Mouse (Mus musculus) MEL (cell line): ENCODE measurements at regions not wholly inside any gene's neighbourhood (a gene's known extent, or its start where the extent isn't known, plus 50 kb on each side); places are given as distances from the start of the nearest gene placed in this dataset.

Experiments used
- DNase-seq: peaks from one replicate; pipeline ENCODE4 v3.0.0; 2011; ENCODE audit warnings: low read depth, low spot score
- H3K27ac ChIP-seq: 2 replicates; pipeline ENCODE4 v1.5.1; 2012; ENCODE audit warnings: low read depth, mild to moderate bottlenecking, control low read depth, low read length, moderate library complexity; ENCODE audit not compliant: control insufficient read depth
- H3K27me3 ChIP-seq, 2 experiments: fragments of 150-350 bp in 1 of 2; sonication (generic) in 1 of 2; 2 replicates each; pipeline ENCODE4 v1.6.1; 2012; ENCODE audit warnings: low read length in 2 of 2, mild to moderate bottlenecking in 2 of 2, improper control_type of control experiment in 1 of 2, moderate library complexity in 1 of 2; ENCODE audit not compliant: insufficient read depth in 2 of 2, control insufficient read depth in 1 of 2
- H3K36me3 ChIP-seq, 2 experiments: 2 replicates each; pipeline ENCODE4 v1.6.1; 2012 to 2014; ENCODE audit warnings: low read length in 2 of 2, improper control_type of control experiment in 1 of 2, inconsistent platforms in 1 of 2, mild to moderate bottlenecking in 1 of 2; ENCODE audit not compliant: insufficient read depth in 2 of 2, control insufficient read depth in 1 of 2
- H3K4me1 ChIP-seq, 2 experiments: fragments of 150-350 bp in 1 of 2; sonication (generic) in 1 of 2; 2 replicates each; pipeline ENCODE4 v1.6.1; 2012; ENCODE audit warnings: low read length in 2 of 2, improper control_type of control experiment in 1 of 2, mild to moderate bottlenecking in 1 of 2; ENCODE audit not compliant: insufficient read depth in 2 of 2, control insufficient read depth in 1 of 2
- H3K4me3 ChIP-seq, 2 experiments: fragments of 150-350 bp in 1 of 2; sonication (generic) in 1 of 2; 2 replicates each; pipeline ENCODE4 v1.5.1; 2012; ENCODE audit warnings: low read depth in 2 of 2, low read length in 2 of 2, mild to moderate bottlenecking in 2 of 2, moderate library complexity in 2 of 2, control low read depth in 1 of 2, improper control_type of control experiment in 1 of 2; ENCODE audit not compliant: control insufficient read depth in 1 of 2, insufficient read depth in 1 of 2
- H3K79me2 ChIP-seq: 2 replicates; pipeline ENCODE4 v1.6.1; 2012; ENCODE audit warnings: mild to moderate bottlenecking, low read length, moderate library complexity; ENCODE audit not compliant: control insufficient read depth, poor library complexity, insufficient read depth
- H3K9ac ChIP-seq: 2 replicates; pipeline ENCODE4 v1.6.1; 2012; ENCODE audit warnings: low read depth, mild to moderate bottlenecking, control low read depth, low read length, moderate library complexity; ENCODE audit not compliant: control insufficient read depth, poor library complexity, severe bottlenecking
- H3K9me3 ChIP-seq: fragments of 150-350 bp; sonication (generic); replicated peaks from 2 replicates; pipeline ENCODE4 v1.6.1; 2012; ENCODE audit warnings: mild to moderate bottlenecking, low read length, improper control_type of control experiment, moderate library complexity; ENCODE audit not compliant: insufficient read depth
- BHLHE40 ChIP-seq: IDR thresholded peaks from 2 replicates; pipeline ENCODE4 v1.6.1; 2012; ENCODE audit warnings: low read depth, mild to moderate bottlenecking, inconsistent platforms, low read length, improper control_type of control experiment, borderline replicate concordance
- CTCF ChIP-seq, 3 experiments: IDR thresholded peaks in 2 of 3; conservative IDR thresholded peaks in 1 of 3; 2 replicates each; pipeline ENCODE4 v1.5.1; 2011 to 2012; ENCODE audit warnings: low read length in 3 of 3, low read depth in 2 of 3, mild to moderate bottlenecking in 2 of 3, improper control_type of control experiment in 1 of 3, inconsistent platforms in 1 of 3, mixed read lengths in 1 of 3, moderate library complexity in 1 of 3; ENCODE audit not compliant: control insufficient read depth in 1 of 3, insufficient read depth in 1 of 3, poor library complexity in 1 of 3, severe bottlenecking in 1 of 3
- ELF1 ChIP-seq: IDR thresholded peaks from 2 replicates; pipeline ENCODE4 v1.6.1; 2014; ENCODE audit warnings: low read depth, mild to moderate bottlenecking, inconsistent platforms, low read length, improper control_type of control experiment, moderate library complexity
- ETS1 ChIP-seq: IDR thresholded peaks from 2 replicates; pipeline ENCODE4 v1.6.1; 2012; ENCODE audit warnings: low read depth, mild to moderate bottlenecking, inconsistent platforms, low read length, improper control_type of control experiment, moderate library complexity
- GABPA ChIP-seq: IDR thresholded peaks from 2 replicates; pipeline ENCODE4 v1.6.1; 2012; ENCODE audit warnings: low read depth, mild to moderate bottlenecking, inconsistent platforms, low read length, improper control_type of control experiment, moderate library complexity
- GATA1 ChIP-seq: IDR thresholded peaks from 2 replicates; pipeline ENCODE4 v1.6.1; 2011; ENCODE audit warnings: low read depth, low read length, improper control_type of control experiment
- KAT2A ChIP-seq: conservative IDR thresholded peaks from 2 replicates; pipeline ENCODE4 v1.6.1; 2012; ENCODE audit warnings: low read depth, low read length, improper control_type of control experiment, inconsistent platforms
- MAFK ChIP-seq: IDR thresholded peaks from 2 replicates; pipeline ENCODE4 v1.6.1; 2011; ENCODE audit warnings: low read depth, mild to moderate bottlenecking, low read length, improper control_type of control experiment, borderline replicate concordance
- MEF2A ChIP-seq: IDR thresholded peaks from 2 replicates; pipeline ENCODE4 v1.6.1; 2014; ENCODE audit warnings: low read depth, mild to moderate bottlenecking, inconsistent platforms, low read length, improper control_type of control experiment; ENCODE audit not compliant: poor library complexity, insufficient replicate concordance, severe bottlenecking; ENCODE audit errors: extremely low read depth
- MXI1 ChIP-seq: IDR thresholded peaks from 2 replicates; pipeline ENCODE4 v1.6.1; 2011; ENCODE audit warnings: mild to moderate bottlenecking, low read depth, low read length, improper control_type of control experiment
- NELFE ChIP-seq: IDR thresholded peaks from 2 replicates; pipeline ENCODE4 v1.6.1; 2011; ENCODE audit warnings: low read depth, low read length, improper control_type of control experiment
- POLR2AphosphoS5 ChIP-seq: IDR thresholded peaks from 2 replicates; pipeline ENCODE4 v1.6.1; 2012; ENCODE audit warnings: low read depth, borderline replicate concordance, mild to moderate bottlenecking, inconsistent platforms, low read length, moderate library complexity, mixed read lengths
- RAD21 ChIP-seq: IDR thresholded peaks from 2 replicates; pipeline ENCODE4 v1.6.1; 2011; ENCODE audit warnings: mild to moderate bottlenecking, low read depth, low read length, improper control_type of control experiment
- SIN3A ChIP-seq: IDR thresholded peaks from 2 replicates; pipeline ENCODE4 v1.6.1; 2012; ENCODE audit warnings: low read length, improper control_type of control experiment, inconsistent platforms
- TBP ChIP-seq: IDR thresholded peaks from 2 replicates; pipeline ENCODE4 v1.8.0; 2011; ENCODE audit warnings: low read depth, low read length, improper control_type of control experiment
- TCF12 ChIP-seq: IDR thresholded peaks from 2 replicates; pipeline ENCODE4 v1.6.1; 2014; ENCODE audit warnings: low read depth, mild to moderate bottlenecking, inconsistent platforms, low read length, improper control_type of control experiment, moderate library complexity
- USF1 ChIP-seq: IDR thresholded peaks from 2 replicates; pipeline ENCODE4 v1.6.1; 2014; ENCODE audit warnings: low read depth, mild to moderate bottlenecking, inconsistent platforms, low read length, improper control_type of control experiment, moderate library complexity
- USF2 ChIP-seq, 2 experiments: IDR thresholded peaks; 2 replicates each; pipeline ENCODE4 v1.6.1; 2011 to 2012; ENCODE audit warnings: improper control_type of control experiment in 2 of 2, low read length in 2 of 2, borderline replicate concordance in 1 of 2, inconsistent platforms in 1 of 2, low read depth in 1 of 2, mild to moderate bottlenecking in 1 of 2; ENCODE audit not compliant: insufficient read depth in 1 of 2
- ZC3H11A ChIP-seq: IDR thresholded peaks from 2 replicates; pipeline ENCODE4 v1.6.1; 2012; ENCODE audit warnings: low read depth, mild to moderate bottlenecking, inconsistent platforms, low read length, improper control_type of control experiment
- ZKSCAN1 ChIP-seq: IDR thresholded peaks from 2 replicates; pipeline ENCODE4 v1.6.1; 2012; ENCODE audit warnings: low read depth, mild to moderate bottlenecking, inconsistent platforms, low read length, improper control_type of control experiment, moderate library complexity
- ZMIZ1 ChIP-seq: IDR thresholded peaks from 2 replicates; pipeline ENCODE4 v1.6.1; 2012; ENCODE audit warnings: low read depth, mild to moderate bottlenecking, inconsistent platforms, low read length, improper control_type of control experiment, moderate library complexity
- ZNF384 ChIP-seq: IDR thresholded peaks from 2 replicates; pipeline ENCODE4 v1.6.1; 2012; ENCODE audit warnings: low read depth, mild to moderate bottlenecking, inconsistent platforms, low read length, improper control_type of control experiment

DNA sequence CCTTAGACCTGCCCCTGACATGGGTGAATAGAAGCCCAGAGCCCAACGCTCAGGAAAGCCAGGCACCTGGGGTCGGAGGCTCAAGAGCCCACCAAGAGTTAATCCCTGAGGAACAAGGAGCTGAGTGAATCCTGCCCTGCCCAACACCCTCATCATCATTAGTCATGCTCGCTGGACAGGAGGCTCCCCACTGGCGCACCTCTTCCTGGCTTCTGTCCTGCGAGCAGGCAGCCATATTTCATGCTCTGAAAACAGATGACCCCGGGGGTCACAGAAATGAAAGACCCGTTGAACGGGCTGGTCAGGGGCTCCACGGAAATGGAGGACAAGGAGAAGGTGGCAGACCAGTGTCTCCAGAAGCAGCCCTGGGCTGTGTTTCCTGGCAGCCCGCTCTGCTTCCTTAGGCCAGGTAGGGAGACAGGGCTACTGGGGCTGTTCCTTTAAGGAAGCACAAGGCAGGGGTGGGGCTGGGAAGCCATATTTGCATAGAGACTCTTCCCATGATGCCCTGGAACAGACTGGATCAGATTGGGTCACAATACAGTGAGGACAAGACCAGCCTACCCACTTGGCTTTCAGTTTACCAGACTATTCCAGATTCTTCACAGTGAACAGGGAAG is 138.1 kb upstream of the Rbm19 start:
- no peak overlapping the region for H3K27ac ChIP-seq
- no peak overlapping the region for H3K9ac ChIP-seq
- H3K4me3 ChIP-seq = no peak overlapping the region
- no peaks in the 10 kb centered on the region for H3K79me2 ChIP-seq
- DNase-seq = no peak
- no peaks in the 10 kb centered on the region for H3K36me3 ChIP-seq
- no peaks in the 10 kb centered on the region for H3K9me3 ChIP-seq
- no peak for TF ChIP-seq ELF1
- no peak for TF ChIP-seq SIN3A
- no peak for TF ChIP-seq USF1
- no peak for TF ChIP-seq MAFK
- no peak for TF ChIP-seq BHLHE40
- TF ChIP-seq ZNF384 = no peak
- no peak for TF ChIP-seq KAT2A
- TF ChIP-seq CTCF (IDR thresholded peaks at IDR 0.05 in 2 of 3, conservative IDR thresholded peaks at IDR 0.05 in 1 of 3; ENCODE audit: control insufficient read depth in 1 of 3, insufficient read depth in 1 of 3, low read depth in 2 of 3, low read length in 3 of 3, poor library complexity in 1 of 3, severe bottlenecking in 1 of 3) = no peak
- no peak for TF ChIP-seq ZKSCAN1
- H3K27me3 ChIP-seq = no peaks in the 10 kb centered on the region
- H3K4me1 ChIP-seq = no peaks in the 10 kb centered on the region; a peak in 1 of 4 replicates

DNA sequence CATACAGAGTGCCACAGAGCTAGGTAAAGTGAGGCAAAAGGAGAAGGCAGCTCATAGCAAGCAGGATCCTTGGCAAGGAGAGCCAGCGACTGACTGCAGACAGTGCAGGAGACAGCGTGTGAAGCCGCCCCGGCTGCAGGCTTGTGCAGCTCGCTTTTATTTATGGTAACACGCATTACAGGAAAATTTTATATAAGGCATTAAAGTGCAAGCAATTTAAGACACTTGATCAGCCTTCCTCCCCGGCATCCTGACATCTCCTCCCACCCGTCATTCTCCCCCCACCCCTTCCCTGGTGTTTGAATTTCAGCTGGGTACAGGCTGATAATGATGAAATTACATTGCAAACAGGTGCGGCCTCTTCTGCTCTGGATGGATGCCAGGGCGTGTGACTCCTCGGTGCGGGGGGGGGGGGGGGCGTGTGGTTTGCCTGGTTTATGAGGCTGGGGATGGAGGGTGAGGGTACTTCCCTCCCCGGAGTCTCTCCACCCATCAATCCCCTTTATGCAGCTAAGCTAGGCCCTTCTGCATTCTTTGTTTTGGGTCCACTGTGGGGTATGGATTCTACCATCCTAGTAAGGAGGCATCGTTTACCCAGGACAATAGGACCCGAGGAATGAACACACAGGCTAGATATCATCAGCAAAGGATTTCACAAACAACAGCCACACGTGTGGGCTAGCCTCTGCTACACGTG is 135.0 kb upstream of the Rbm19 start:
- Histone ChIP-seq H3K4me3 (no peak overlapping the region), H3K27ac (peak overlapping the region; percentile 19; the same call in 1 of the 2 replicates), H3K79me2 (no peaks in the 10 kb centered on the region), H3K4me1 (no peaks in the 10 kb centered on the region; a peak in 1 of 4 replicates), H3K9ac (no peak overlapping the region), H3K36me3 (no peaks in the 10 kb centered on the region), H3K27me3 (no peaks in the 10 kb centered on the region), H3K9me3 (no peaks in the 10 kb centered on the region)
- peak; percentile 49; the same call in 1 of the 2 replicates for TF ChIP-seq ETS1
- peak; percentile 14; the same call in 1 of the 2 replicates for TF ChIP-seq TCF12
- TF ChIP-seq ZC3H11A = no peak
- DNase-seq = no peak

DNA sequence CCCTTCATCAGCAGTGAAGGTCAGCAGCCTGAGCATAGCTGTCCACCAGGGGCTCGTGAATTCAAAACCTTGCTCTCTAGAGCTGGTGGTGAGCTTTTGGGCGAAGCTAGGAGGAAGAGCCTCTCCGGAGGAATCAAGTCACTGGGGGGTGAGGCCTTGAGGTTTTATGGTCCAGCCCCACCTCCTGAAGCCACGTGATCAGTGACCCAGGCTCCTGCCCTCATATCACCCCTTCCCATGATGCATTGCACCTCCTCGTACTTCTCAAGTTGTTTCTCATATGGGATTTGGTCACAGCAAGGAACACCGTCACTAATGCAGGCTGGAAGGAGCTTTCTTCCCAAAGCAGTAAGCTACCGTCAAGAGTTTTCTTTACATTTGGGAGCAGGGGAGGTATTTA is 132.1 kb upstream of the Rbm19 start:
- Histone ChIP-seq H3K27me3 (no peaks in the 10 kb centered on the region), H3K4me1 (no peaks in the 10 kb centered on the region; a peak in 1 of 4 replicates), H3K9me3 (no peaks in the 10 kb centered on the region), H3K9ac (peak overlapping the region; percentile 48; the same call in 1 of the 2 replicates), H3K4me3 (peak overlapping the region; percentile 42 to 73; a peak in 3 of 4 replicates), H3K36me3 (no peaks in the 10 kb centered on the region), H3K79me2 (no peaks in the 10 kb centered on the region), H3K27ac (no peak overlapping the region)
- peak; percentile 53 for DNase-seq
- no peak for TF ChIP-seq RAD21
- no peak for TF ChIP-seq BHLHE40
- no peak for TF ChIP-seq KAT2A
- TF ChIP-seq ZMIZ1 = no peak
- TF ChIP-seq USF1 = peak; percentile 89
- TF ChIP-seq MXI1 = no peak
- 0 out of 2 replicates have a peak, but pooled peaks have one; percentile 29 for TF ChIP-seq NELFE
- no peak for TF ChIP-seq GABPA
- TF ChIP-seq TCF12 = no peak
- 0 out of 2 replicates have a peak, but pooled peaks have one; percentile 39 for TF ChIP-seq TBP
- no peak for TF ChIP-seq ZNF384
- TF ChIP-seq MEF2A = no peak
- TF ChIP-seq POLR2AphosphoS5 = no peak
- TF ChIP-seq ETS1 = no peak
- 0 out of 4 replicates have a peak, but pooled peaks of 1 of the 2 experiments have one; percentile 41 for TF ChIP-seq USF2 (IDR thresholded peaks at IDR 0.05; ENCODE audit: borderline replicate concordance in 1 of 2, insufficient read depth in 1 of 2, low read depth in 1 of 2, low read length in 2 of 2)
- TF ChIP-seq GATA1 = no peak
